Mouse (Mus musculus): Measurements from ENCODE around the gene Calhm1.

DNA sequence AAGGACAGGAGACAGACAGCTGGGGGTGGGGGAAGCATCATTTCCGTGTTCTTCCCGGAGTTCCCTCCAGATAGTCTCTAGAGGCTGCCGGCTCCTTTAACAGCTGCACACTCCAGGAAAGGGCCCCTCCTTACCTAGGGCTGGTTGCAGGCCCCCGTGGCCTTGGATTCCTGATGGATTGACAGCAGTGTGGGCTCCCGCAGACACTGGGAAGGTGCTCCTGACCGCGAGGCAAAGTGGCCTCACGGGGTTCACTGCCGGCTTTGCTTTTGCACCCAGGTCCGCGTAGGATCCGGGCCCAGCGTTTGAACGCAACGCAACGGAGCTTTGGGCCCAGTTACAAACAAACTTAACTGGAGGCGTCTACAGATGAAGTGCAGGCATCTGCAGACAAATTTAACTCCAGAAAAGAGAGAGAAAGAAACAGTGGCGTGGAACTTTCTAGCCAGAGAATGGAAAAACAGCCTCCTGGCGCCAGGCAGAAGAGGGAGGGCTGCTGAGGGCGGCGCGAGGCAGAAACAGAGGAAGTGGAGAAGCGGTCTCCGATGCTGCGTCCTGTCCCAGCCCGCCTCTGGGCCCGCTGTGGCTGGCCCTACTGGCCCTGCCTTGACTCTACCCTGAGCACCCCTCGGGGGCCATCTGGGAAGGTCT, 6.2 kb downstream of the Calhm1 start, which contains the start of gene Calhm2:
- no peak for TF ChIP-seq CTCF (IDR thresholded peaks at IDR 0.05; ENCODE audit: extremely low read depth, insufficient read depth, low read length)
- no peak for TF ChIP-seq POLR2A (IDR thresholded peaks at IDR 0.05; ENCODE audit: extremely low read depth, insufficient read depth, low read length)

All from cortical plate, adult 2 months (tissue).